Mouse (Mus musculus) right cerebral cortex, postnatal 14 days (tissue): ENCODE measurements at regions not wholly inside any gene's neighbourhood (a gene's known extent, or its start where the extent isn't known, plus 50 kb on each side); places are given as distances from the start of the nearest gene placed in this dataset.

Experiments used
- DNase-seq: peaks from one replicate; pipeline ENCODE4 v3.0.0; 2022

- DNase-seq: no peak
Measured at GRCm38 (mm10) chr19:6644871-6645270, 102.0 kb upstream of the Slc22a12 start.

- DNase-seq: no peak
Measured at GRCm38 (mm10) chr19:6639681-6640080, 96.8 kb upstream of the Slc22a12 start.

GRCm38 (mm10) chr19:6633400-6633799 lies 90.6 kb upstream of the Slc22a12 start:
- DNase-seq: no peak

GRCm38 (mm10) chr19:6631817-6632216 lies 89.0 kb upstream of the Slc22a12 start:
- no peak for DNase-seq

GRCm38 (mm10) chr19:6630613-6630940 lies 87.7 kb upstream of the Slc22a12 start:
- no peak for DNase-seq

GRCm38 (mm10) chr19:6629911-6630612 lies 87.2 kb upstream of the Slc22a12 start:
- DNase-seq: no peak

- no peak for DNase-seq
Measured at GRCm38 (mm10) chr19:6625574-6625973, 82.7 kb upstream of the Slc22a12 start.

GRCm38 (mm10) chr19:6621023-6621422 lies 78.2 kb upstream of the Slc22a12 start:
- no peak for DNase-seq

GRCm38 (mm10) chr19:6619546-6619945 lies 76.7 kb upstream of the Slc22a12 start:
- DNase-seq: no peak

GRCm38 (mm10) chr19:6616659-6617058 lies 73.8 kb upstream of the Slc22a12 start:
- no peak for DNase-seq

- DNase-seq: peak; percentile 72
Measured at GRCm38 (mm10) chr19:6612441-6612840, 69.6 kb upstream of the Slc22a12 start.

- no peak for DNase-seq
Measured at GRCm38 (mm10) chr19:6611921-6612320, 69.1 kb upstream of the Slc22a12 start.

- DNase-seq: no peak
Measured at GRCm38 (mm10) chr19:6610715-6611114, 67.9 kb upstream of the Slc22a12 start.

GRCm38 (mm10) chr19:6610051-6610450 lies 67.2 kb upstream of the Slc22a12 start:
- no peak for DNase-seq

- DNase-seq: no peak
Measured at GRCm38 (mm10) chr19:6607501-6607900, 64.7 kb upstream of the Slc22a12 start.

- DNase-seq: no peak
Measured at GRCm38 (mm10) chr19:6606667-6607066, 63.8 kb upstream of the Slc22a12 start.

- no peak for DNase-seq
Measured at GRCm38 (mm10) chr19:6604702-6605101, 61.9 kb upstream of the Slc22a12 start.

- no peak for DNase-seq
Measured at GRCm38 (mm10) chr19:6600873-6601530, 58.2 kb upstream of the Slc22a12 start.

- no peak for DNase-seq
Measured at GRCm38 (mm10) chr19:6599281-6599680, 56.4 kb upstream of the Slc22a12 start.

GRCm38 (mm10) chr19:6598186-6598585 lies 55.4 kb upstream of the Slc22a12 start:
- DNase-seq: no peak

GRCm38 (mm10) chr19:6595801-6596200 lies 53.0 kb upstream of the Slc22a12 start:
- DNase-seq: no peak
